Mouse (Mus musculus): ENCODE measurements at regions not wholly inside any gene's neighbourhood (a gene's known extent, or its start where the extent isn't known, plus 50 kb on each side); places are given as distances from the start of the nearest gene placed in this dataset.

GRCm38 (mm10) chr13:28770531-28770930 lies 183.0 kb downstream of the Sox4 start:
- no peaks in the 10 kb centered on the region for H3K36me3 ChIP-seq
- H3K4me3 ChIP-seq (replicated peaks) = no peak overlapping the region
- no peak for ATAC-seq (ENCODE audit: low FRiP score)
- no peaks in the 10 kb centered on the region for H3K27me3 ChIP-seq (replicated peaks)
- peak overlapping the region; percentile 9; the same call in 1 of the 2 replicates for H3K4me2 ChIP-seq
- no peak overlapping the region; the same call in 1 of the 2 replicates for H3K9ac ChIP-seq (replicated peaks)
- peak overlapping the region; percentile 73 for H3K27ac ChIP-seq (replicated peaks)
- H3K4me1 ChIP-seq = peaks cover 40% of the 10 kb centered on the region
- H3K9me3 ChIP-seq (replicated peaks) = no peaks in the 10 kb centered on the region
- 31% methylated on average over 13 of the region's 13 CpGs for WGBS

GRCm38 (mm10) chr13:28770018-28770417 lies 183.5 kb downstream of the Sox4 start:
- Histone ChIP-seq H3K36me3 (no peaks in the 10 kb centered on the region), H3K4me3 (replicated peaks) (no peak overlapping the region), H3K27ac (replicated peaks) (peak overlapping the region; percentile 73; the same call in 1 of the 2 replicates), H3K9ac (replicated peaks) (no peak overlapping the region), H3K4me2 (no peak overlapping the region), H3K9me3 (replicated peaks) (no peaks in the 10 kb centered on the region), H3K4me1 (peaks cover 35% of the 10 kb centered on the region), H3K27me3 (replicated peaks) (no peaks in the 10 kb centered on the region)
- WGBS = 70% methylated on average over 4 of the region's 4 CpGs
- no peak for ATAC-seq (ENCODE audit: low FRiP score)

GRCm38 (mm10) chr13:28768717-28769426 lies 184.6 kb downstream of the Sox4 start:
- H3K36me3 ChIP-seq = no peaks in the 10 kb centered on the region
- no peak overlapping the region for H3K4me3 ChIP-seq (replicated peaks)
- 22% methylated on average over 14 of the region's 14 CpGs for WGBS
- peak; percentile 64 for ATAC-seq (ENCODE audit: low FRiP score)
- H3K4me1 ChIP-seq = peaks cover 26% of the 10 kb centered on the region
- no peak overlapping the region for H3K9ac ChIP-seq (replicated peaks)
- H3K9me3 ChIP-seq (replicated peaks) = no peaks in the 10 kb centered on the region
- peak overlapping the region; percentile 48 for H3K27ac ChIP-seq (replicated peaks)
- H3K4me2 ChIP-seq = 0 out of 2 replicates have a peak overlapping the region, but pooled peaks have one; percentile 0
- H3K27me3 ChIP-seq (replicated peaks) = no peaks in the 10 kb centered on the region

GRCm38 (mm10) chr13:28762555-28762954 lies 191.0 kb downstream of the Sox4 start:
- no peak overlapping the region for H3K4me3 ChIP-seq (replicated peaks)

GRCm38 (mm10) chr13:28759026-28759425 lies 194.5 kb downstream of the Sox4 start:
- no peak overlapping the region for H3K9ac ChIP-seq (replicated peaks)
- H3K4me1 ChIP-seq = peaks cover 21% of the 10 kb centered on the region
- H3K9me3 ChIP-seq (replicated peaks) = no peaks in the 10 kb centered on the region
- WGBS = 43% methylated on average over 3 of the region's 3 CpGs
- no peak overlapping the region for H3K4me2 ChIP-seq
- no peaks in the 10 kb centered on the region for H3K36me3 ChIP-seq
- no peaks in the 10 kb centered on the region for H3K27me3 ChIP-seq (replicated peaks)
- H3K4me3 ChIP-seq (replicated peaks) = no peak overlapping the region
- no peak overlapping the region for H3K27ac ChIP-seq (replicated peaks)
- no peak for ATAC-seq (ENCODE audit: low FRiP score)

More at GRCm38 (mm10) chr13:28762555-28762954, 191.0 kb downstream of the Sox4 start:
- H3K9me3 ChIP-seq (replicated peaks) = no peaks in the 10 kb centered on the region
- no peaks in the 10 kb centered on the region for H3K36me3 ChIP-seq
- no peak overlapping the region for H3K9ac ChIP-seq (replicated peaks)
- ATAC-seq (ENCODE audit: low FRiP score) = no peak
- H3K27ac ChIP-seq (replicated peaks) = no peak overlapping the region
- H3K4me2 ChIP-seq = no peak overlapping the region
- H3K4me1 ChIP-seq = peaks cover 12% of the 10 kb centered on the region
- WGBS = 94% methylated on average over 2 of the region's 2 CpGs
- H3K27me3 ChIP-seq (replicated peaks) = no peaks in the 10 kb centered on the region

GRCm38 (mm10) chr13:28757846-28758522 lies 195.5 kb downstream of the Sox4 start:
- H3K9me3 ChIP-seq (replicated peaks) = no peaks in the 10 kb centered on the region
- ATAC-seq (ENCODE audit: low FRiP score) = peak; percentile 56; the same call in 1 of the 2 replicates
- H3K4me3 ChIP-seq (replicated peaks) = peak overlapping the region; percentile 36
- H3K27me3 ChIP-seq (replicated peaks) = no peaks in the 10 kb centered on the region
- no peaks in the 10 kb centered on the region for H3K36me3 ChIP-seq
- peaks cover 21% of the 10 kb centered on the region for H3K4me1 ChIP-seq
- peak overlapping the region; percentile 76 for H3K27ac ChIP-seq (replicated peaks)
- 7% methylated on average over 13 of the region's 13 CpGs for WGBS
- H3K4me2 ChIP-seq = peak overlapping the region; percentile 65
- H3K9ac ChIP-seq (replicated peaks) = peak overlapping the region; percentile 36; the same call in 1 of the 2 replicates

- no peaks in the 10 kb centered on the region for H3K9me3 ChIP-seq (replicated peaks)
- no peak overlapping the region for H3K4me3 ChIP-seq (replicated peaks)
- H3K4me2 ChIP-seq = peak overlapping the region; percentile 65
- H3K9ac ChIP-seq (replicated peaks) = no peak overlapping the region
- no peaks in the 10 kb centered on the region for H3K27me3 ChIP-seq (replicated peaks)
- no peak for ATAC-seq (ENCODE audit: low FRiP score)
- peak overlapping the region; percentile 76 for H3K27ac ChIP-seq (replicated peaks)
- no peaks in the 10 kb centered on the region for H3K36me3 ChIP-seq
- WGBS = 24% methylated on average over 11 of the region's 11 CpGs
- peaks cover 21% of the 10 kb centered on the region for H3K4me1 ChIP-seq
These were observed 196.4 kb downstream of the Sox4 start for GRCm38 (mm10) chr13:28756915-28757765.

GRCm38 (mm10) chr13:28754207-28754606 lies 199.3 kb downstream of the Sox4 start:
- no peak overlapping the region for H3K4me3 ChIP-seq (replicated peaks)
- H3K9me3 ChIP-seq (replicated peaks) = no peaks in the 10 kb centered on the region
- no peak overlapping the region for H3K27ac ChIP-seq (replicated peaks)
- H3K4me1 ChIP-seq = peaks cover 21% of the 10 kb centered on the region
- no peaks in the 10 kb centered on the region for H3K36me3 ChIP-seq
- 73% methylated on average over 5 of the region's 5 CpGs for WGBS
- no peaks in the 10 kb centered on the region for H3K27me3 ChIP-seq (replicated peaks)
- H3K9ac ChIP-seq (replicated peaks) = no peak overlapping the region
- ATAC-seq (ENCODE audit: low FRiP score) = no peak
- H3K4me2 ChIP-seq = no peak overlapping the region

GRCm38 (mm10) chr13:28750949-28751692 lies 202.4 kb downstream of the Sox4 start:
- Histone ChIP-seq H3K4me2 (no peak overlapping the region), H3K27me3 (replicated peaks) (no peaks in the 10 kb centered on the region), H3K9ac (replicated peaks) (no peak overlapping the region), H3K27ac (replicated peaks) (no peak overlapping the region), H3K9me3 (replicated peaks) (no peaks in the 10 kb centered on the region), H3K4me1 (no peaks in the 10 kb centered on the region), H3K4me3 (replicated peaks) (no peak overlapping the region), H3K36me3 (no peaks in the 10 kb centered on the region)
- no peak for ATAC-seq (ENCODE audit: low FRiP score)
- WGBS = 87% methylated on average over 11 of the region's 11 CpGs

- no peak for ATAC-seq (ENCODE audit: low FRiP score)
- H3K27ac ChIP-seq (replicated peaks) = no peak overlapping the region
These were observed 213.3 kb downstream of the Sox4 start for GRCm38 (mm10) chr13:28740158-28740670.

More at GRCm38 (mm10) chr13:28740158-28740670, 213.3 kb downstream of the Sox4 start:
- Histone ChIP-seq H3K4me1 (0 out of 2 replicates have a peak, but pooled peaks cover 4% of the 10 kb centered on the region), H3K9ac (replicated peaks) (no peak overlapping the region), H3K4me3 (replicated peaks) (no peak overlapping the region), H3K4me2 (no peak overlapping the region), H3K9me3 (replicated peaks) (no peaks in the 10 kb centered on the region), H3K27me3 (replicated peaks) (no peaks in the 10 kb centered on the region), H3K36me3 (no peaks in the 10 kb centered on the region)
- WGBS = 36% methylated on average over 7 of the region's 7 CpGs

Data from neural tube, embryonic 15.5 days (tissue).